Mouse (Mus musculus): Measurements from ENCODE around the gene Vmp1. TPM values are rescaled to one million over a fixed set of nuclear protein-coding genes. Genes with fewer than 3 reads are reported as not detected.

Gene Vmp1
- polyA plus RNA-seq, 1 experiment from 2014 or later: 89.4 TPM

DNA sequence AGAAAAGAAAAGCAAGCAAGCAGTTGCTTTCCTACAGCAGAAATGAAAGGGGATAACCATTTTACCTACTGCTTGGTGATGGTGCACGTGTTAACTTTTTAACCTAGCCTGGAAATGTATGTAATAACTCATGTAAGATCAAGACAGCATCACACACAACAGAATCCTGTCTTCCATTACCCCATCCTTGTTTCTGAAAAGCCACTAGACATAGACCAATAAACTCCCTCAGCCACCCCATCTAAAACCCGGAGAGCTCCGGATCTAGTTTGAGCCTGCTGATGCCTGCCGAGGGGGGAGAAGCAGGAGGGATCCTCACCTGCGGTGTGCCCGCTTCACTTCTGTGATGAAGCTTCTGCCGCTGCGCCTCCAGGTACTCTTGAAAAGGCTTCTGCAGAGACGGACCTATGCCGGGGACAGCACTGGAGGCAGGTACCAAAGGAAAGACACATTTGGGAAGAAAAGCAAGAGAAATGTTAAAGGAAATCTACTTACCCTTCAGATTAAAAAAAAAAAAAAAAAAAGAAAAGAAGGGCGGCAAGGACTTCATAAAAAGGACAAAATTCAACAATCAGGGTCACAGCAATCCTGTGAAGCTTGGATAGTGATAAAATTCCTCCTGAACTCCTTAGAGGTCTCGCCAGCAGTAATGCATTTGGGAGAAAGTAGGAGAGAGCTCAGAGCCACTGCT is 97.3 kb downstream of the Vmp1 start:
- 23% methylated on average over 12 of the region's 12 CpGs for whole genome bisulfite sequencing
- H3K4me2 ChIP-seq (ENCODE audit: low read depth, low read length, severe bottlenecking): no peak overlapping the region
- no peaks in the 10 kb centered on the region for H3K27me3 ChIP-seq (ENCODE audit: control insufficient read depth, insufficient read depth, low read length)
- ATAC-seq (replicated peaks; ENCODE audit: low FRiP score): no peak
- DNase-seq (ENCODE audit: low spot score): no peak
- no peak overlapping the region for H3K4me3 ChIP-seq (ENCODE audit: low read depth, low read length)
- H3K27ac ChIP-seq (ENCODE audit: low read depth, low read length): no peak overlapping the region
- no peak overlapping the region for H3K9ac ChIP-seq (ENCODE audit: low read length)
- no peaks in the 10 kb centered on the region for H3K9me3 ChIP-seq (ENCODE audit: control insufficient read depth, low read length)
- no peaks in the 10 kb centered on the region for H3K36me3 ChIP-seq (ENCODE audit: control insufficient read depth, insufficient read depth, low read length)
- no peaks in the 10 kb centered on the region for H3K4me1 ChIP-seq (replicated peaks; ENCODE audit: control insufficient read depth, insufficient read depth, low read length)

DNA sequence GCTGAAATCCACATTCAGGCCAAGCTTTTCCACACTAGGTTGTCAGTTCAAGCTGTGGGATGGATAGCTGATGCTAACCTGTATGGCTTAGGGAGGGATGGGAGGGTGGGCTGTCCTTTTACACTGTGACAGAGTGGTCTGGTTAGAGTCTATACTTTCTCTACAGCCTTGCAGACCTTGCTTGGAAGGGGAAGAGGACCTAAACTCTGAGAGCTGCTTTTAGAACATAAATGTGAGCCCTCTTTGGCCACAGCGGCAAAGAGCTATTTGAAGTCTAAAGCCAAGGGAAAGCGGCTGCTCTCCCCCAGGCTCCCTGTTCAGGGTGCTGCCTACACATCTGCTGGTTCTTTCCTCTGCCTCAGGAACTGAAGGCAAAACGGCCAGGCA is 98.0 kb downstream of the Vmp1 start:
- Histone ChIP-seq H3K9ac (ENCODE audit: low read length) (no peak overlapping the region), H3K27me3 (ENCODE audit: control insufficient read depth, insufficient read depth, low read length) (no peaks in the 10 kb centered on the region), H3K9me3 (ENCODE audit: control insufficient read depth, low read length) (no peaks in the 10 kb centered on the region), H3K36me3 (ENCODE audit: control insufficient read depth, insufficient read depth, low read length) (no peaks in the 10 kb centered on the region), H3K27ac (ENCODE audit: low read depth, low read length) (no peak overlapping the region), H3K4me2 (ENCODE audit: low read depth, low read length, severe bottlenecking) (no peak overlapping the region), H3K4me1 (replicated peaks; ENCODE audit: control insufficient read depth, insufficient read depth, low read length) (no peaks in the 10 kb centered on the region), H3K4me3 (ENCODE audit: low read depth, low read length) (no peak overlapping the region)
- DNase-seq (ENCODE audit: low spot score) (no peak), ATAC-seq (replicated peaks; ENCODE audit: low FRiP score) (no peak)
- 39% methylated on average over 3 of the region's 3 CpGs for WGBS

DNA sequence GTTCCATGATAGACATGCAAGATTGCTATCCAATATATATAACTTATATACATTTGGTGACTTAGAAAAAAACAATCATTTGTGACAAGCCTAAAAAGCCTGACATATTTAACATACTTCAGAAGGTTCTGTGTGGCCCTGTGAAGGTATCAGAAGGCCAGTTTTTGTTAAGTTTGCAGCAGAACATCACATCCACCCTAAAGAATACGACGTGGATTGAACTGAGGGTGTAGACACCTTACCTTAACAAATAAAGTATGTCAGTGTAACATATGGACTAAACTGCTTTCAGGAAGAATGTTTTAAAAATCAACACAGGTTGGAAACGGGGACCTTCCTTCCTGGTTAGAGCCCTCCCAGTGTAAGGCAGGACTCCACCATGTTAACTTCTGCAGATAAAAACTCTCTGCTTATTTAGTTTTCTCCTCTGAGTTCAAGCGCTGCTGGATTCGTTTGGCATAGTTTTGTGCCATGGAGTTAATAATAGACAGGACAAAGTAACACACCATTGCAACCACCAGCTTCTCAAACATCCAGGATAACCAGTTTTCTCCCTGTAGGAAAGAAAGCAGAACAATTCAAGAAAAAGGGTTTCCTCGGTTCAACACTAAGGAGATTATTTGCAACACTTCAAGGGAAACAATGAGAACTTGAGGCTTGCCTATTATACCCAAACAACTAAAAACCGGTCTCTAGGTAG is 98.6 kb downstream of the Vmp1 start:
- Histone ChIP-seq H3K27me3 (ENCODE audit: control insufficient read depth, insufficient read depth, low read length) (no peaks in the 10 kb centered on the region), H3K4me3 (ENCODE audit: low read depth, low read length) (no peak overlapping the region), H3K9ac (ENCODE audit: low read length) (no peak overlapping the region), H3K36me3 (ENCODE audit: control insufficient read depth, insufficient read depth, low read length) (no peaks in the 10 kb centered on the region), H3K9me3 (ENCODE audit: control insufficient read depth, low read length) (no peaks in the 10 kb centered on the region), H3K27ac (ENCODE audit: low read depth, low read length) (no peak overlapping the region), H3K4me2 (ENCODE audit: low read depth, low read length, severe bottlenecking) (no peak overlapping the region), H3K4me1 (replicated peaks; ENCODE audit: control insufficient read depth, insufficient read depth, low read length) (no peaks in the 10 kb centered on the region)
- DNase-seq (ENCODE audit: low spot score) (no peak), ATAC-seq (replicated peaks; ENCODE audit: low FRiP score) (no peak)
- WGBS: 68% methylated on average over 7 of the region's 7 CpGs

DNA sequence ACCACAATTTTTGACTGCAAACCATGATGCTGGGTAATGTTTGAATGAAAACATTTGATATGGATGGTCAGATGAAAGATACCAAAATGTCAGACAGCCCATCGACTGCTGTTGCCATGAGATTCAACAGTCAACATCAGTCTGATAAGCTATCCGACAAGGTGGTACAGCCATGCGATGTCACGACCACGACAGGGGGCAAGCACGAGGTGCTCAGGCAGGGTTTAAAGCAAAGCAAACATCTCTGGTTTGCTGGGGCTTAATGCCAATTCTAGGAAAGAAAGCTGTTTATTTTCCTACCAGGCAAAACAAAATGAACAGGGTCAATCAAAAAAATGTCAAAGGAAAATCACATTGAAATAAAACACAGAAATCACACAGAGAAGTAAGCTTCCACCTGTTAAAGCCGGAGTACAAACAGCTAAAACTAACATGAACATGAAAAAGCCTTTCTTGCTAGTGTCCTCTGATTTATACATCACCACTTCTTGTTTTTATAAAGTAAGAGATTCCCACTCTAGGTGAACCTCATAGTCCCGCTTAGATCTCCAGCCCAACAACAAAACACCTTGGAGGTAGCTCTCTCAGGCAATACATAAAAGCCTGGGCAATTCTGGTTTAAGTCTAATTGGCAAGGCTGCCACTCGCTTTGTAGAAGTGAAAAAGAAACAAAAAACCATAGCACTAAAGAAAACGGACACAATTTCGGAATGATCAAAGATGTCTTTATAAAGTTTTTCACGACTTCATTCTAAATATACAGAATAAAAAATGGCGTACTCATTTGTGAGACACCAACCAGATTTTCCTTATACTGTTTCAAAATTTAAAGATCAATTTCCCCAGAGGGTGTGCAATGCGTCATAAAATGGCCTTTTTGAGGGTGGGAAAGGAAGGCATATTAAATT is 99.4 kb downstream of the Vmp1 start:
- no peak overlapping the region for H3K27ac ChIP-seq (ENCODE audit: low read depth, low read length)
- H3K36me3 ChIP-seq (ENCODE audit: control insufficient read depth, insufficient read depth, low read length): no peaks in the 10 kb centered on the region
- H3K4me3 ChIP-seq (ENCODE audit: low read depth, low read length): no peak overlapping the region
- H3K9ac ChIP-seq (ENCODE audit: low read length): no peak overlapping the region
- DNase-seq (ENCODE audit: low spot score) (no peak), ATAC-seq (replicated peaks; ENCODE audit: low FRiP score) (no peak)
- H3K4me2 ChIP-seq (ENCODE audit: low read depth, low read length, severe bottlenecking): no peak overlapping the region
- no peaks in the 10 kb centered on the region for H3K27me3 ChIP-seq (ENCODE audit: control insufficient read depth, insufficient read depth, low read length)
- no peaks in the 10 kb centered on the region for H3K9me3 ChIP-seq (ENCODE audit: control insufficient read depth, low read length)
- H3K4me1 ChIP-seq (replicated peaks; ENCODE audit: control insufficient read depth, insufficient read depth, low read length): no peaks in the 10 kb centered on the region
- 91% methylated on average over 14 of the region's 14 CpGs for WGBS

DNA sequence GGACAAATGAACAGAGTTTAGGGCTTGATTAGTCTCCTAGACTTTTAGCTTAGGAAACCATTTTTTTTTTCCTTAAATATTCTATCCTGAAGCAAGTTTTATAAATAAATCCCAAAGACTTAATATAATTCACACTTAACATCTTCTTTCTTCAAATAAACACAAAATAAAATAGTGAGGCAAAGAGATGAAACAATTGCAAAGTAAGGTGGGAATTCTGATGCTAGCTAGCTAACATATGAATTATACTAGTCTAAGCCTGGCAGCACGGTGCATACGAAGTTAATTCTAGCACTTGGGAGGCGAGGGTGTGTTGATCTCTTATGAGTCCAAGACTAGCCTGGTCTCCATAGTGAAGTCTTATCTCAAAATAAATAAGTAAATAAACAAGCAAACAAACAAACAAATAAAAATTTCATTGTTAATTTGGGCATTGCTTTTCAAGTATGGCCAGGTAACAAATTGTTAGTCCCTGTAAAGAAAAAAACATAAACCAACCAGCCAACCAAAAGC is 100.3 kb downstream of the Vmp1 start:
- Histone ChIP-seq H3K9ac (ENCODE audit: low read length) (no peak overlapping the region), H3K27me3 (ENCODE audit: control insufficient read depth, insufficient read depth, low read length) (no peaks in the 10 kb centered on the region), H3K27ac (ENCODE audit: low read depth, low read length) (no peak overlapping the region), H3K36me3 (ENCODE audit: control insufficient read depth, insufficient read depth, low read length) (no peaks in the 10 kb centered on the region), H3K4me2 (ENCODE audit: low read depth, low read length, severe bottlenecking) (no peak overlapping the region), H3K4me3 (ENCODE audit: low read depth, low read length) (no peak overlapping the region), H3K9me3 (ENCODE audit: control insufficient read depth, low read length) (no peaks in the 10 kb centered on the region), H3K4me1 (replicated peaks; ENCODE audit: control insufficient read depth, insufficient read depth, low read length) (no peaks in the 10 kb centered on the region)
- no peak for DNase-seq (ENCODE audit: low spot score)
- WGBS: 88% methylated on average over 3 of the region's 3 CpGs
- no peak for ATAC-seq (replicated peaks; ENCODE audit: low FRiP score)

DNA sequence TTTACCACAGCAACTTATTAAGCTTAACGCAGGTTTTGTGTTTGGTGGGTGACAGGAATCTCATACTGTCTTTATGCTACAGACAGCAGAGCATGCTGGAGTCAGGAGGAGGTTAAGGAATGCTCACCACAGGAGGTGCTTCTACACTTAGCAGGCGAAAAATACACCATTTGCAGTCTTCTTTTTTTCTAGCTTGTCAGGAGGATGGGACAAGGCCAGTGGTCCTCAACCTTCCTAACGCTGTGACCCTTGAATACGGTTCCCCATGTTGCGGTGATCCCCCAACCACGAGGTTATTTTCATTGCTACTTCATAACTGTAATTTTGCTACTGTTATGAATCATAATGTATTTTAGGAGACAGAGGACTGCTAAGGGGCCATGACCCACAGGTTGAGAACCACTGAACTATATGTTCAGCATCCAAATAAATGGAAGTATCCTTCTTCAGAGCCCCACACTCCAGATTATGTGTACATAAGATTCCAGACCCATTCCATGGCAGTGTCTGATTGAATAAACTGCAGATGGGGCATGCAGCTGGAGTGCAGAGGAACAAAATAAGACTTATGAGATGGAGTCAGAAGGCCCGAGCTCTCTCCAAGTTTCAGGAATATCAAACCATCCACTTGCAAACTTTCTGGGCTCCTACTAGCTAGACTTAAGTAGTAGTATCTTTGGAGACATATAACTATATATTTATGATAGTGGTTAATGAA is 100.9 kb downstream of the Vmp1 start:
- Histone ChIP-seq H3K27me3 (ENCODE audit: control insufficient read depth, insufficient read depth, low read length) (no peaks in the 10 kb centered on the region), H3K36me3 (ENCODE audit: control insufficient read depth, insufficient read depth, low read length) (no peaks in the 10 kb centered on the region), H3K4me1 (replicated peaks; ENCODE audit: control insufficient read depth, insufficient read depth, low read length) (no peaks in the 10 kb centered on the region), H3K4me2 (ENCODE audit: low read depth, low read length, severe bottlenecking) (no peak overlapping the region), H3K9ac (ENCODE audit: low read length) (no peak overlapping the region), H3K27ac (ENCODE audit: low read depth, low read length) (no peak overlapping the region), H3K4me3 (ENCODE audit: low read depth, low read length) (no peak overlapping the region), H3K9me3 (ENCODE audit: control insufficient read depth, low read length) (no peaks in the 10 kb centered on the region)
- 87% methylated on average over 7 of the region's 7 CpGs for WGBS
- DNase-seq (ENCODE audit: low spot score) (no peak), ATAC-seq (replicated peaks; ENCODE audit: low FRiP score) (no peak)

DNA sequence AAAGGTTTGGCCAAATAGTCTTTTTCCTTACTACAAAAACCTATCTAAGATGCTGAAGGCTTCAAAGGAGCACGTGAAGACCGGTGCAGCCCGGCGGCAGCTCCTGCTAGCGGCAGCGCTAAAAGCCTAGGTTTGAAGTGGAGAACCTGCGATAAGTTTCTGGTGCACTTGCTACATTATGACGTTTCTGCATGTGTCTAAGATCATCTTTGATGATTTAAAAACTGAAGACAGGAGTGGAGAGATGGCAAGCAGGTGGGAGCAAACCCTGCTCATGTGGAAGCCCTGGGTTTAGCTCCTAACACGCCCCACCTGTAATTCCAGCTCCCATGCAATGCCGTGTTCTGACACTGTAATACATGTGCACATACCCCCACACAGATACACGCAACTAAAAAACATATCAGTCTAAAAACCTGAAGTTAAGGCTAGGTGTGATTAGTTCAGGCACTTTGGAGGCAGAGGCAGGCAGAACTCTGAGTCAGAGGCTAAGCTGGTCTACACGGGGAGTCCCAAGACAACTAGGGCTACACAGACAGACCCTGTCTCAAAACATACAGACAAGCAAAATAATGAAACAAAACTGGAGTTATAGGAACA is 101.6 kb downstream of the Vmp1 start:
- H3K36me3 ChIP-seq (ENCODE audit: control insufficient read depth, insufficient read depth, low read length): no peaks in the 10 kb centered on the region
- DNase-seq (ENCODE audit: low spot score): no peak
- H3K4me1 ChIP-seq (replicated peaks; ENCODE audit: control insufficient read depth, insufficient read depth, low read length): no peaks in the 10 kb centered on the region
- no peak overlapping the region for H3K4me2 ChIP-seq (ENCODE audit: low read depth, low read length, severe bottlenecking)
- no peaks in the 10 kb centered on the region for H3K27me3 ChIP-seq (ENCODE audit: control insufficient read depth, insufficient read depth, low read length)
- H3K9ac ChIP-seq (ENCODE audit: low read length): no peak overlapping the region
- WGBS: 92% methylated on average over 12 of the region's 12 CpGs
- H3K4me3 ChIP-seq (ENCODE audit: low read depth, low read length): no peak overlapping the region
- H3K27ac ChIP-seq (ENCODE audit: low read depth, low read length): no peak overlapping the region
- H3K9me3 ChIP-seq (ENCODE audit: control insufficient read depth, low read length): no peaks in the 10 kb centered on the region
- no peak for ATAC-seq (replicated peaks; ENCODE audit: low FRiP score)

DNA sequence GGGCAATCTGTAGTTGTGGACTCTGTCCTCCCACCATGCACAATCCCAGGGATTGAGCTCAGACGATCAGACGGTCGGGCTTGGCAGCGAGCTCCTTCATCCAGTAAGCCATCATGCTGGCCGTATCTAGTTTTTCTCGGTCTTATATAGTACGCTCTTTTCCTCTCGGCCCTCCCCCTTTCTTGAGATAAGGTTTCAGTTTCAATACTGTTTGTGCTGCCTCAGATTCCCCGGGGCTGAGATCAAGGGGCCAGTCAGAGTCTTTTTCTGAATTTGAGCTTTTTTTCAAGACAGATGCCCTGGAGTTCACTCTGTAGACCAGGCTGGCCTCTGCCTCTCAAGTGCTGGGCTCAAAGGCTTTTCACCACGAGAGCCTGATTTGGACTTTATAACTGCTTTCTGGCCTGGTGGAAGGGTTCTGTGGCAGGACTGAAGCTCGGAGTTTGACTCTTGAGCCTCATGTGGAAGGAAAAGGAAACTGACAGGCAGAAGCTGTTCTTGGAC is 102.3 kb downstream of the Vmp1 start:
- H3K4me3 ChIP-seq (ENCODE audit: low read depth, low read length): no peak overlapping the region
- no peaks in the 10 kb centered on the region for H3K36me3 ChIP-seq (ENCODE audit: control insufficient read depth, insufficient read depth, low read length)
- H3K27ac ChIP-seq (ENCODE audit: low read depth, low read length): no peak overlapping the region
- DNase-seq (ENCODE audit: low spot score) (no peak), ATAC-seq (replicated peaks; ENCODE audit: low FRiP score) (no peak)
- H3K4me2 ChIP-seq (ENCODE audit: low read depth, low read length, severe bottlenecking): no peak overlapping the region
- no peaks in the 10 kb centered on the region for H3K27me3 ChIP-seq (ENCODE audit: control insufficient read depth, insufficient read depth, low read length)
- no peak overlapping the region; the same call in 1 of the 2 replicates for H3K9ac ChIP-seq (ENCODE audit: low read length)
- no peaks in the 10 kb centered on the region for H3K4me1 ChIP-seq (replicated peaks; ENCODE audit: control insufficient read depth, insufficient read depth, low read length)
- 70% methylated on average over 11 of the region's 11 CpGs for WGBS
- no peaks in the 10 kb centered on the region for H3K9me3 ChIP-seq (ENCODE audit: control insufficient read depth, low read length)

Data from forebrain, embryonic 11.5 days (tissue).